Mouse (Mus musculus) midbrain, embryonic 16.5 days (tissue): Measurements from ENCODE around the gene Btrc. TPM values are rescaled to one million over a fixed set of nuclear protein-coding genes. Genes with fewer than 3 reads are reported as not detected.

Source experiments
- ATAC-seq: fragments of 200-750 bp; cut with Nextera tagmentation; 2 replicates; pipeline ENCODE4 v1.8.0; 2017; ENCODE audit warnings: moderate TSS enrichment
- H3K27ac ChIP-seq: fragments of 300-500 bp; sonication (generic); 2 replicates; pipeline ENCODE4 v1.5.1; 2014; ENCODE audit warnings: mild to moderate bottlenecking, low read length, mixed read lengths
- H3K27me3 ChIP-seq: fragments of 300-500 bp; sonication (generic); 2 replicates; pipeline ENCODE4 v1.6.1; 2014; ENCODE audit warnings: low read depth, low read length, mixed read lengths; ENCODE audit not compliant: control insufficient read depth, insufficient read depth
- H3K36me3 ChIP-seq: fragments of 300-500 bp; sonication (generic); 2 replicates; pipeline ENCODE4 v1.6.1; 2014; ENCODE audit warnings: mild to moderate bottlenecking, low read length, moderate library complexity, mixed read lengths; ENCODE audit not compliant: control insufficient read depth, insufficient read depth
- H3K4me1 ChIP-seq: fragments of 300-500 bp; sonication (generic); 2 replicates; pipeline ENCODE4 v1.6.1; 2014; ENCODE audit warnings: mild to moderate bottlenecking, low read length, mixed read lengths; ENCODE audit not compliant: control insufficient read depth, insufficient read depth
- H3K4me2 ChIP-seq: fragments of 300-500 bp; sonication (generic); 2 replicates; pipeline ENCODE4 v1.6.1; 2014; ENCODE audit warnings: mild to moderate bottlenecking, low read length, mixed read lengths
- H3K4me3 ChIP-seq: fragments of 300-500 bp; sonication (generic); 2 replicates; pipeline ENCODE4 v1.5.1; 2014; ENCODE audit warnings: low read depth, mild to moderate bottlenecking, low read length, moderate library complexity, mixed read lengths
- H3K9ac ChIP-seq: fragments of 300-500 bp; sonication (generic); 2 replicates; pipeline ENCODE4 v1.6.1; 2014; ENCODE audit warnings: low read depth, low read length, mixed read lengths
- H3K9me3 ChIP-seq: fragments of 300-500 bp; sonication (generic); replicated peaks from 2 replicates; pipeline ENCODE4 v1.6.1; 2014; ENCODE audit warnings: mild to moderate bottlenecking, low read length, mixed read lengths; ENCODE audit not compliant: control insufficient read depth, poor library complexity, severe bottlenecking
- WGBS: fragments of 180-500 bp; shearing (Covaris S2); extraction: QIAGEN DNeasy Blood & Tissue Kit; methylation state at CpG from one replicate; pipeline ENCODE4 v1.1.7; 2014; 5-methylcytosine and 5-hydroxymethylcytosine counted together
- polyA plus RNA-seq: library from polyadenylated mRNA; unstranded; fragments of >200 nt; fragmentation: Nextera tagmentation; extraction: Ambion mirVana; gene quantifications from 2 replicates; pipeline ENCODE4 v1.2.1, GENCODE M21; 2015

Gene Btrc
- polyA plus RNA-seq, 1 experiment from 2014 or later: 64.3 TPM

DNA sequence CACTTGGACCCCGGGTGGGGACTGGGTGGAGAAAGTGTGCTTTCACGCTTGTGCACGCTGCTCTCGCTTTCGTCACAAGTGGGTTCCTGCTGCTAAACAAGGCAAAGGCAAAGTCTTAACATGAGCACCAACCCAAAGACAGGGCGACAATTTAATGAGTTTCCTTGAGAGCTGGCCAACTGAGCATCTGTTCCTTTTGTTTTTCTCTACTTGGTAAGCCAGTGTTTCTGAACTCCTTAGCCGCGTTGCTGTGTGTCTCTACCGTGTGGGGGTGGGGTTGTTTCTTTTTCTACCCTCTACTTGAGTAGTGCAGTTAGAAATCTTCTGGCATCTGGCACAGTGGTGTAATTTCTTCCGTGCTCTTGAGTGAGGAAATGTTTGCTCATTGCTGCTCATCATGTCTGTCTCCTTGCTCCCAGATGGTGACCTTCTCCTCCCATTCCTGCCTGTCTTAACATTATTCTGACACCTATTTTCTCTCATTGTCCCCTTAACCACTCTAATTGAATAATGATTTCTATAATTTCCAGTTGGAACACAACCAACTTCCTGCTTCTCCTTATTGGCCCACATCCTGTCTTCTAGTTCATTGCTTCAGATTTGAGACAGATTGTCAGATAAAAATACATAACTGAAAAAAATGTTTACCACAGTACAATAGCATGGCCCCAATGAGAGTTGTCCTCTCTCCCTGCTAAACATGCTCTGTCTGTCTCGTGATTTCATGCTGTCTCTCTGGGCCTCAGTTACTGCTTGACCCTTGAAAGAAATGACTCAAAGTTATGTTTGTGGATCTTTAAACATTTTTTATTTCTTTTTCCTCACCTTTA is 109.4 kb downstream of the Btrc start:
- no peak overlapping the region for H3K4me2 ChIP-seq
- H3K4me1 ChIP-seq: peaks cover 12% of the 10 kb centered on the region
- H3K27me3 ChIP-seq: no peaks in the 10 kb centered on the region
- no peaks in the 10 kb centered on the region for H3K9me3 ChIP-seq
- WGBS: 52% methylated on average over 11 of the region's 11 CpGs
- no peak overlapping the region for H3K27ac ChIP-seq
- H3K4me3 ChIP-seq: no peak overlapping the region
- no peak overlapping the region for H3K9ac ChIP-seq
- H3K36me3 ChIP-seq: peaks cover 2% of the 10 kb centered on the region; the same call in 1 of the 2 replicates
- ATAC-seq: no peak

DNA sequence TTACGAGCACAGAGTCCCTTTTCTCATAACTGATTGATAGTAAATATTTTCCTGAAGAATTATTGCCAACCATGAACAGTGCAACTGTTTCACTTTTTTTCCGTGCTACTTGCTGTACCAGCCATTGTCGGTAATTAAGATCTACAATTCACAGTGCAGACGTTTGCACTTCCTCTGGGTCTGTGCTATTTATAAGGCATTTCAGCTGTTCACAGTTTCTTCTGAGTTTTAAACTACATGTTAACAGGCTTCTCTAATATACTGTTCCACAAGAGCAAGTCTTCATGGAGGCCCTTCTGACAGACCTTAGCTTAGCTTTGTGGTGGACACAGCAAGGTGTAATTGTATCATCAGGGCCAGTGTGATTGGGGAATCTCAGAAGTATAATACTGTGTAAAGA is 111.2 kb downstream of the Btrc start:
- ATAC-seq: no peak
- Histone ChIP-seq H3K4me2 (no peak overlapping the region), H3K36me3 (peaks cover 2% of the 10 kb centered on the region; the same call in 1 of the 2 replicates), H3K27ac (no peak overlapping the region), H3K4me3 (no peak overlapping the region), H3K27me3 (no peaks in the 10 kb centered on the region), H3K9me3 (no peaks in the 10 kb centered on the region), H3K9ac (no peak overlapping the region), H3K4me1 (peaks cover 12% of the 10 kb centered on the region)
- 91% methylated on average over 4 of the region's 4 CpGs for WGBS

DNA sequence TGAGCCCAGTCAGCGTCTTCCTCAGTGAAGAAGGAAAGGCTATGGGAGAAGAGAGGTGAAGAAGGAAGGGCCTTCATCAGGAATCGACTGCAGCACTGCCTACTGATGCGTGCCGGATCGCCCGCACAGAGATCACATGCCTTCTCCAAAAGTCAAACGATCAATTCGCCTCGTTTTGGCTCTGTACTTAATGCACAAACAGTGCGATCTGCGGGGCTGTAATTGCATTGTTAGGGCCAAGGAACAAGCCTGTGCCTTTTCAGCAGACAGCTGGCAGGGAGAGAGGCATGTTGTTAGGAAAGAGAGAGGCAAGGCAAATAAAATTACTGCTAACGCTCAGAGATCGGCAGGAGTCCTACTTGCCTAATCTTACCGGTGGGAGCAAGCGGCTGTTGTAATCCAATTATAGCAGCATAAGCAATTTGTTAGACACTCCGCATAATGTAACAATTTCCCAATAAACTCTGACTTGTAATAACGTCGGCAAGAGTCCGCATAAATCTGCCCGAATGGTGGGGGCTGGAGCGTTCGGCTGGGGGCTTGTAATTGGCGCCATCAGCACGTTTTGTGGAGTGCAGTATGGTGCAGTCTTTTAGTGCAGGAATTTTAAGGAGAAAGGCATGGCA is 112.5 kb downstream of the Btrc start:
- Histone ChIP-seq H3K4me3 (peak overlapping the region; percentile 21; the same call in 1 of the 2 replicates), H3K9me3 (no peaks in the 10 kb centered on the region), H3K27me3 (no peaks in the 10 kb centered on the region), H3K4me1 (peaks cover 12% of the 10 kb centered on the region), H3K36me3 (peaks cover 2% of the 10 kb centered on the region; the same call in 1 of the 2 replicates), H3K9ac (peak overlapping the region; percentile 11; the same call in 1 of the 2 replicates), H3K27ac (peak overlapping the region; percentile 40), H3K4me2 (peak overlapping the region; percentile 49)
- 9% methylated on average over 24 of the region's 24 CpGs for WGBS
- peak; percentile 83 for ATAC-seq

DNA sequence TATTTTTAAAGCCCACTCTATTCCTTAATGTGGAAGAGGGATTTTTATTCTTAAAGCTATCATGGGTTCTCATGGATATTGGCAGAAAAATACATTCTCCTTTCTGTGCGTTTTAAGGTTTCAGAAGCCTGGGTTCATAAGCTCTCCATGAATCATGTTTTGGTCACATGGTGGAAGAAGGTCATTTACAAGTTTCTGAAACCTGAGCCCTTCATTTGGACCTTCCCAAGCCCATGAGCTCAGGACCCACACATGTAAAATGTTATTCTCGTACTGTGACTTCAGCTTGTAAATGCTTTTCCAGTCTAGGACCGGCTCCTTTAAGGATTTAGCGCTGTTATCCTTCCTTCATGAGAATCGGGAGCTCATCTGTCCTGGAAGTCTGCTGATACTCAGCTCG is 116.0 kb downstream of the Btrc start:
- Histone ChIP-seq H3K36me3 (no peaks in the 10 kb centered on the region), H3K4me1 (peaks cover 12% of the 10 kb centered on the region), H3K27me3 (no peaks in the 10 kb centered on the region), H3K9ac (no peak overlapping the region), H3K4me2 (no peak overlapping the region), H3K9me3 (no peaks in the 10 kb centered on the region), H3K27ac (no peak overlapping the region), H3K4me3 (no peak overlapping the region)
- WGBS: 90% methylated on average over 6 of the region's 6 CpGs
- no peak for ATAC-seq

DNA sequence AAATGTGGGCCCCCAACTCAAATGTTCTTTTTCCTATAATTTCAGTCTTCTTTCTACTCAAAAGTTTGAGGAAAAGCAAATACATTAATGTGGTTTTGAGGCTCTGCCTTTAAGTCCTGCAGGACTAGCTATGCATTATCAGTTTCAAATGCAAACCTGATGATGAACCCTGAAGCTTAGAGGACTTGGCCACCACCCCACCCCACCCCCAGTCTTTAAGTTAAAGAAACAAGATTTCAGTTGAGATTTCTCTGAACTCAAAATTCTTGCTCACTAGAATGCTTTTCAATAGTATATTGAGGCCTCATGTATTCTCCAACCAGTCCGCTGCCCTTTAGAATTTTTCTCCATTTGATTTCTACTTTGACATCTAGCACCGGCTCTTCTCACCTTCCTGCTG is 117.0 kb downstream of the Btrc start:
- Histone ChIP-seq H3K4me2 (no peak overlapping the region), H3K36me3 (no peaks in the 10 kb centered on the region), H3K4me3 (no peak overlapping the region), H3K4me1 (peaks cover 9% of the 10 kb centered on the region), H3K9ac (no peak overlapping the region), H3K27me3 (no peaks in the 10 kb centered on the region), H3K27ac (no peak overlapping the region), H3K9me3 (no peaks in the 10 kb centered on the region)
- 84% methylated on average over 2 of the region's 2 CpGs for WGBS
- ATAC-seq: no peak

DNA sequence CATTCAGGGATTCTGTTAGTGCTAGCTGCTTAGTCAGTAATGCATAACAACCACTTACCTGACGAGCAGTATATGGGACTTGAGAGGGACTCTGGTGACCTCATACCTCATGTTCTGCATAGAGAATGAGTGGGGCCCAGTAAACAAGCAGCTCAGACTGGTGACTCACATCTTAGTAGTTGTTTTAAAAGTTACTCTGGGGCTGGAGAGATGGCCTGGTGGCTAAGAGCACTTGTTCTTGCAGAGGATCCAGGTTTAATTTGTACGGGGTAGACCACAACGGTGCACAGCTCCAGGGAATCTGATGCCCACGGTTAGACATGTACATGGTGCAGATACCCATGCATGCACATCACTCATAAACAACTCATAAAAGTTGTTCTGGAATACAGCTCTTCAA is 117.4 kb downstream of the Btrc start:
- H3K27me3 ChIP-seq: no peaks in the 10 kb centered on the region
- 89% methylated on average over 4 of the region's 4 CpGs for WGBS
- H3K4me3 ChIP-seq: no peak overlapping the region
- no peak overlapping the region for H3K4me2 ChIP-seq
- H3K9me3 ChIP-seq: no peaks in the 10 kb centered on the region
- no peak for ATAC-seq
- no peak overlapping the region for H3K9ac ChIP-seq
- no peaks in the 10 kb centered on the region for H3K36me3 ChIP-seq
- peaks cover 5% of the 10 kb centered on the region for H3K4me1 ChIP-seq
- no peak overlapping the region for H3K27ac ChIP-seq

DNA sequence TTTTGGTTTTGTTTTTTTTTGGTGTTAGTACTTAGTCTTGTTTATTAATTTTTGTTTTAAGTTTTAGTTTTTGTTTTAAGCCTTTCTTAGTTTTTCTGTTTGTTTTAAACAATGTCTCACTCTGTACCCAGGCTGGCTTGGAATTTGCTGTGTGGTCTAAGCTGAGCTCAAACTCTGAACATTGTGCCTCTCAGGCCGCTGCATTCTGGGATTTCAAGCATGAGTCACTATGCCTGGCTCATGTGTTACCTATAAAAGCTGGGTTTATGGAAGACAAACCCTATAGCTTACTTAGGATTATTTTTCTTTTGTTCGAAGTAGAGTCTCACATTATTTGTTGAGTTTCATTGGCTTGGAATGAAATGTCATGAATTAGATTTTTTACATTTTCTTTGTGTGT is 119.9 kb downstream of the Btrc start:
- Histone ChIP-seq H3K9ac (no peak overlapping the region), H3K27ac (no peak overlapping the region), H3K27me3 (no peaks in the 10 kb centered on the region), H3K9me3 (no peaks in the 10 kb centered on the region), H3K4me1 (0 out of 2 replicates have a peak, but pooled peaks cover 2% of the 10 kb centered on the region), H3K4me3 (no peak overlapping the region), H3K36me3 (no peaks in the 10 kb centered on the region), H3K4me2 (no peak overlapping the region)
- ATAC-seq: no peak
- 89% methylated on average over 2 of the region's 2 CpGs for WGBS

DNA sequence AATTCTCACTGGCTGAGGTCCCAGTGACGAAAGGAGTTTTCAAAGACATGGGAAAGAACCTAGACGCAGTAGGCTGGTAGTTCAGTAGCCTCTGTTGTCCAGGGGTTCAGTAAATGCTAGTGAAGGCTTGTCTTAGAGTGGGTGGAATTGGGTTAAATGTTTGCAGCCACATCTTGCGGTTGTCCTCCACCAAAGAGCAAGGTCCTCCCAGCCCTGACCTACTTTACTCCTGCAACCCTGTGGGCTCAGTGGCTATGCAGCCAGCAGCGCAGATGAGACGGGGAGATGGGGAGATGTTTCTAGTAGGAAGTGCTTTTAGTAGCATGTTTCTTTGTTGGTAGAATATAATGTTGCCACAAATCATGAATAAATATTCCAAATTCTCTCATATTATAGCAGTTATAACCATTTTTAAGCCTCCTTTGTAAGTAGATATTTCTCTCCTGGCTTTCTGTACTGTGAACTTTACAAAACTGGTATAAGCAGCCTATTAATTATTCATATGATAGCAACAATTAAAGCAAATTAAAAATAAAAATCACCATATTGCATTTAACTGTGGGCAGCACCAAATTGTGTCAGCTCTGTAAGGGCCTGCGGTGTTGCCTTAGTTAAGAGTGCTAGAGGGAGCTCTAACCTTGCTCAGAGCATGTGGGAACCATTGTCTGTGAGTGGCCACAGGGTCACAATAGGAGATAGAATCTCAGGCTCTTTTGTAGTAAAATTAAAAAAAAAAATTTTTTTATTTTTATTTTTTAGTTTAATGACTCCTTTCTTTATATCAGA is 122.9 kb downstream of the Btrc start:
- ATAC-seq: no peak
- WGBS: 88% methylated on average over 6 of the region's 6 CpGs
- Histone ChIP-seq H3K36me3 (no peaks in the 10 kb centered on the region), H3K4me2 (no peak overlapping the region), H3K9ac (no peak overlapping the region), H3K9me3 (no peaks in the 10 kb centered on the region), H3K27ac (no peak overlapping the region), H3K27me3 (no peaks in the 10 kb centered on the region), H3K4me3 (no peak overlapping the region), H3K4me1 (0 out of 2 replicates have a peak, but pooled peaks cover 2% of the 10 kb centered on the region)
